Mouse (Mus musculus) forebrain, postnatal 0 days (tissue): Measurements from ENCODE around the gene Odr4. TPM values are rescaled to one million over a fixed set of nuclear protein-coding genes. Genes with fewer than 3 reads are reported as not detected.

Experiments used
- ATAC-seq: fragments of 200-750 bp; cut with Nextera tagmentation; 2 replicates; pipeline ENCODE4 v1.8.0; 2017; ENCODE audit warnings: mild to moderate bottlenecking, moderate library complexity
- DNase-seq: peaks from one replicate; pipeline ENCODE4 v3.0.0-alpha.2; 2015
- H3K27ac ChIP-seq: fragments of 300-500 bp; sonication (generic); 2 replicates; pipeline ENCODE4 v1.5.1; 2014; ENCODE audit warnings: low read depth, mild to moderate bottlenecking, antibody characterized with exemption, low read length, moderate library complexity, mixed read lengths
- H3K27me3 ChIP-seq: fragments of 300-500 bp; sonication (generic); 2 replicates; pipeline ENCODE4 v1.6.1; 2014; ENCODE audit warnings: mild to moderate bottlenecking, low read length, mixed read lengths; ENCODE audit not compliant: insufficient read depth
- H3K36me3 ChIP-seq: fragments of 300-500 bp; sonication (generic); 2 replicates; pipeline ENCODE4 v1.6.1; 2014; ENCODE audit warnings: mild to moderate bottlenecking, moderate library complexity; ENCODE audit not compliant: insufficient read depth
- H3K4me1 ChIP-seq: fragments of 300-500 bp; sonication (generic); 2 replicates; pipeline ENCODE4 v1.6.1; 2014; ENCODE audit warnings: antibody characterized with exemption; ENCODE audit not compliant: insufficient read depth
- H3K4me2 ChIP-seq: fragments of 300-500 bp; sonication (generic); 2 replicates; pipeline ENCODE4 v1.6.1; 2014; ENCODE audit warnings: low read depth, mild to moderate bottlenecking, moderate library complexity
- H3K4me3 ChIP-seq: fragments of 300-500 bp; sonication (generic); 2 replicates; pipeline ENCODE4 v1.5.1; 2014; ENCODE audit warnings: low read depth, low read length, mixed read lengths
- H3K9ac ChIP-seq: fragments of 300-500 bp; sonication (generic); 2 replicates; pipeline ENCODE4 v1.6.1; 2014; ENCODE audit warnings: mild to moderate bottlenecking
- H3K9me3 ChIP-seq: fragments of 300-500 bp; sonication (generic); 2 replicates; pipeline ENCODE4 v1.6.1; 2016; ENCODE audit warnings: low read length
- CTCF ChIP-seq: sonication (generic); IDR thresholded peaks from 2 replicates; pipeline ENCODE4 v1.5.1; 2016; ENCODE audit warnings: antibody characterized with exemption, control low read depth, low read depth
- WGBS: fragments of 180-500 bp; shearing (Covaris S2); extraction: QIAGEN DNeasy Blood & Tissue Kit; methylation state at CpG from one replicate; pipeline ENCODE4 v1.1.7; 2014; 5-methylcytosine and 5-hydroxymethylcytosine counted together
- polyA plus RNA-seq: library from polyadenylated mRNA; unstranded; fragments of >200 nt; fragmentation: Nextera tagmentation; extraction: Ambion mirVana; gene quantifications from 2 replicates; pipeline ENCODE4 v1.2.1, GENCODE M21; 2015
- total RNA-seq: library from RNA; depleted of rRNA; stranded (reverse); fragments of >200 nt; gene quantifications from 2 replicates; pipeline ENCODE4 v1.2.3, GENCODE M21; 2014; rRNA removed

Gene Odr4
- total and polyA plus RNA-seq, 2 experiments from 2014 or later, result 41.3 to 54.7 TPM

GRCm38 (mm10) chr1:150319205-150319604, 73.7 kb downstream of the Odr4 start, which contains the start of gene Pdc:
Pdc (plus strand) TSS chr1:150319417.
- H3K4me2 ChIP-seq, result no peak within 1 kb of the TSS
- no peak for ATAC-seq
- no peak within 1 kb of the TSS for H3K9ac ChIP-seq
- no peaks in the 10 kb centered on the region for H3K9me3 ChIP-seq
- no peak for DNase-seq
- no peak for TF ChIP-seq CTCF
- no peaks in the 10 kb centered on the region for H3K27me3 ChIP-seq
- no peak within 1 kb of the TSS for H3K27ac ChIP-seq
- no peaks in the 10 kb centered on the region for H3K36me3 ChIP-seq
- no peaks in the 10 kb centered on the region for H3K4me1 ChIP-seq
- no peak within 1 kb of the TSS for H3K4me3 ChIP-seq
- WGBS, result 90% methylated on average over 1 of the region's 1 CpGs

Other genes starting within 250 kb of the Odr4 start
- 0.90 TPM in 1 of 2 replicates, not detected in the other for gene Pdc, start 73.7 kb downstream of the Odr4 start, total RNA-seq
- gene Pdc, start 73.7 kb downstream of the Odr4 start, polyA plus RNA-seq, result not detected in 2 replicates
- 89.2 and 106 TPM in 2 replicates for gene Tpr, start 242 bp downstream of the Odr4 start, total RNA-seq
- gene Tpr, start 242 bp downstream of the Odr4 start, polyA plus RNA-seq, result 84.4 and 124 TPM in 2 replicates
- 0.23 and 1.00 TPM in 2 replicates for gene Prg4, start 73.1 kb upstream of the Odr4 start, total RNA-seq
- gene Prg4, start 73.1 kb upstream of the Odr4 start, polyA plus RNA-seq, result 0.39 and 0.96 TPM in 2 replicates